Mouse (Mus musculus): ENCODE results near the gene Cytip. TPM values are rescaled to one million over a fixed set of nuclear protein-coding genes. Genes with fewer than 3 reads are reported as not detected.

The Cytip gene
- total RNA-seq (2023), result 100 to 1,000 TPM; 161 to 206 TPM

GRCm38 (mm10) chr2:58195346-58195745, at the start of gene Cytip:
Gene Cytip, minus strand, starts transcription at chr2:58195532.

Other genes with a start within 250 kb of the Cytip start
- gene Galnt5, start 197.6 kb downstream of the Cytip start, total RNA-seq (2023), result under 1 TPM; 0.11 to 0.20 TPM
- not detected for gene Ermn, start 142.7 kb downstream of the Cytip start, total RNA-seq (2023)
- not detected for gene Acvr1c, start 162.4 kb upstream of the Cytip start, total RNA-seq (2023)

Measured in neutrophil, adult 83 days (primary cell).